Mouse (Mus musculus): ENCODE data around the gene Gm49711. TPM values are rescaled to one million over a fixed set of nuclear protein-coding genes. Genes with fewer than 3 reads are reported as not detected.

Gm49711 gene
- polyA plus RNA-seq, 1 experiment from 2014 or later = 0.08 TPM

GRCm38 (mm10) chr16:92039966-92040365 lies 18.1 kb upstream of the Gm49711 start:
- H3K27ac ChIP-seq (replicated peaks) = no peak overlapping the region
- no peak for DNase-seq (ENCODE audit: low spot score)
- no peaks in the 10 kb centered on the region for H3K9me3 ChIP-seq (ENCODE audit: control insufficient read depth, low read length)
- no peak for ATAC-seq (ENCODE audit: low FRiP score, low TSS enrichment)
- H3K4me1 ChIP-seq (replicated peaks; ENCODE audit: control insufficient read depth, insufficient read depth) = no peaks in the 10 kb centered on the region
- H3K36me3 ChIP-seq (ENCODE audit: control insufficient read depth, insufficient read depth, low read length) = no peaks in the 10 kb centered on the region
- TF ChIP-seq CTCF (IDR thresholded peaks at IDR 0.05; ENCODE audit: low read depth) = peak; percentile 11; the same call in 1 of the 2 replicates
- no peak for TF ChIP-seq EP300 (optimal IDR thresholded peaks at IDR 0.05)
- no peak overlapping the region for H3K4me3 ChIP-seq (ENCODE audit: low read depth, low read length)
- 95% methylated on average over 11 of the region's 11 CpGs for WGBS
- H3K9ac ChIP-seq (ENCODE audit: low read length) = no peak overlapping the region
- H3K27me3 ChIP-seq (ENCODE audit: control insufficient read depth, insufficient read depth, low read length) = no peaks in the 10 kb centered on the region
- H3K4me2 ChIP-seq (replicated peaks; ENCODE audit: low read depth) = no peak overlapping the region

GRCm38 (mm10) chr16:92051777-92052310 lies 6.3 kb upstream of the Gm49711 start:
- no peak overlapping the region for H3K27ac ChIP-seq (replicated peaks)
- no peak overlapping the region for H3K9ac ChIP-seq (ENCODE audit: low read length)
- H3K4me3 ChIP-seq (ENCODE audit: low read depth, low read length) = no peak overlapping the region
- WGBS = 71% methylated on average over 7 of the region's 7 CpGs
- no peaks in the 10 kb centered on the region for H3K9me3 ChIP-seq (ENCODE audit: control insufficient read depth, low read length)
- no peaks in the 10 kb centered on the region for H3K27me3 ChIP-seq (ENCODE audit: control insufficient read depth, insufficient read depth, low read length)
- H3K4me2 ChIP-seq (replicated peaks; ENCODE audit: low read depth) = no peak overlapping the region
- DNase-seq (ENCODE audit: low spot score) = peak; percentile 53
- TF ChIP-seq EP300 (optimal IDR thresholded peaks at IDR 0.05) (no peak), CTCF (IDR thresholded peaks at IDR 0.05; ENCODE audit: low read depth) (no peak)
- ATAC-seq (ENCODE audit: low FRiP score, low TSS enrichment) = peak; percentile 90
- no peaks in the 10 kb centered on the region for H3K36me3 ChIP-seq (ENCODE audit: control insufficient read depth, insufficient read depth, low read length)
- H3K4me1 ChIP-seq (replicated peaks; ENCODE audit: control insufficient read depth, insufficient read depth) = no peaks in the 10 kb centered on the region

GRCm38 (mm10) chr16:92052569-92052968 lies 5.5 kb upstream of the Gm49711 start:
- Histone ChIP-seq H3K27me3 (ENCODE audit: control insufficient read depth, insufficient read depth, low read length) (no peaks in the 10 kb centered on the region), H3K27ac (replicated peaks) (no peak overlapping the region), H3K9me3 (ENCODE audit: control insufficient read depth, low read length) (no peaks in the 10 kb centered on the region), H3K4me1 (replicated peaks; ENCODE audit: control insufficient read depth, insufficient read depth) (no peaks in the 10 kb centered on the region), H3K36me3 (ENCODE audit: control insufficient read depth, insufficient read depth, low read length) (no peaks in the 10 kb centered on the region), H3K9ac (ENCODE audit: low read length) (no peak overlapping the region), H3K4me2 (replicated peaks; ENCODE audit: low read depth) (no peak overlapping the region), H3K4me3 (ENCODE audit: low read depth, low read length) (no peak overlapping the region)
- ATAC-seq (ENCODE audit: low FRiP score, low TSS enrichment) (no peak), DNase-seq (ENCODE audit: low spot score) (no peak)
- no peak for TF ChIP-seq CTCF (IDR thresholded peaks at IDR 0.05; ENCODE audit: low read depth)
- TF ChIP-seq EP300 (optimal IDR thresholded peaks at IDR 0.05) = no peak
- 66% methylated on average over 10 of the region's 10 CpGs for WGBS

GRCm38 (mm10) chr16:92056711-92057110 lies 1.4 kb upstream of the Gm49711 start:
- Histone ChIP-seq H3K4me3 (ENCODE audit: low read depth, low read length) (no peak overlapping the region), H3K27ac (replicated peaks) (no peak overlapping the region), H3K9ac (ENCODE audit: low read length) (no peak overlapping the region), H3K36me3 (ENCODE audit: control insufficient read depth, insufficient read depth, low read length) (no peaks in the 10 kb centered on the region), H3K4me2 (replicated peaks; ENCODE audit: low read depth) (no peak overlapping the region), H3K4me1 (replicated peaks; ENCODE audit: control insufficient read depth, insufficient read depth) (no peaks in the 10 kb centered on the region), H3K9me3 (ENCODE audit: control insufficient read depth, low read length) (no peaks in the 10 kb centered on the region), H3K27me3 (ENCODE audit: control insufficient read depth, insufficient read depth, low read length) (no peaks in the 10 kb centered on the region)
- WGBS = 54% methylated on average over 2 of the region's 2 CpGs
- ATAC-seq (ENCODE audit: low FRiP score, low TSS enrichment) = no peak
- DNase-seq (ENCODE audit: low spot score) = no peak
- no peak for TF ChIP-seq CTCF (IDR thresholded peaks at IDR 0.05; ENCODE audit: low read depth)
- TF ChIP-seq EP300 (optimal IDR thresholded peaks at IDR 0.05) = no peak

- Histone ChIP-seq H3K9me3 (ENCODE audit: control insufficient read depth, low read length) (no peaks in the 10 kb centered on the region), H3K27me3 (ENCODE audit: control insufficient read depth, insufficient read depth, low read length) (no peaks in the 10 kb centered on the region), H3K4me1 (replicated peaks; ENCODE audit: control insufficient read depth, insufficient read depth) (no peaks in the 10 kb centered on the region), H3K36me3 (ENCODE audit: control insufficient read depth, insufficient read depth, low read length) (no peaks in the 10 kb centered on the region), H3K9ac (ENCODE audit: low read length) (peak overlapping the region; percentile 78), H3K4me2 (replicated peaks; ENCODE audit: low read depth) (peak overlapping the region; percentile 94), H3K4me3 (ENCODE audit: low read depth, low read length) (peak overlapping the region; percentile 88), H3K27ac (replicated peaks) (peak overlapping the region; percentile 85)
- ATAC-seq (ENCODE audit: low FRiP score, low TSS enrichment) = peak; percentile 41
- TF ChIP-seq EP300 (optimal IDR thresholded peaks at IDR 0.05) (no peak), CTCF (IDR thresholded peaks at IDR 0.05; ENCODE audit: low read depth) (no peak)
- 3% methylated on average over 11 of the region's 11 CpGs for WGBS
- no peak for DNase-seq (ENCODE audit: low spot score)
Observed at GRCm38 (mm10) chr16:92057456-92057851, 662 bp upstream of the Gm49711 start.

GRCm38 (mm10) chr16:92058644-92059620 lies 816 bp downstream of the Gm49711 start:
- peak overlapping the region; percentile 85; the same call in 1 of the 2 replicates for H3K27ac ChIP-seq (replicated peaks)
- peak overlapping the region; percentile 94 for H3K4me2 ChIP-seq (replicated peaks; ENCODE audit: low read depth)
- no peaks in the 10 kb centered on the region for H3K27me3 ChIP-seq (ENCODE audit: control insufficient read depth, insufficient read depth, low read length)
- H3K4me1 ChIP-seq (replicated peaks; ENCODE audit: control insufficient read depth, insufficient read depth) = no peaks in the 10 kb centered on the region
- peak; percentile 25 for ATAC-seq (ENCODE audit: low FRiP score, low TSS enrichment)
- WGBS = 3% methylated on average over 53 of the region's 63 CpGs
- H3K9me3 ChIP-seq (ENCODE audit: control insufficient read depth, low read length) = no peaks in the 10 kb centered on the region
- no peaks in the 10 kb centered on the region for H3K36me3 ChIP-seq (ENCODE audit: control insufficient read depth, insufficient read depth, low read length)
- H3K4me3 ChIP-seq (ENCODE audit: low read depth, low read length) = peak overlapping the region; percentile 88
- DNase-seq (ENCODE audit: low spot score) = peak; percentile 42
- TF ChIP-seq EP300 (optimal IDR thresholded peaks at IDR 0.05) = no peak
- TF ChIP-seq CTCF (IDR thresholded peaks at IDR 0.05; ENCODE audit: low read depth) = no peak
- H3K9ac ChIP-seq (ENCODE audit: low read length) = peak overlapping the region; percentile 78
